Mouse (Mus musculus): ENCODE results near the gene Sema4d.

GRCm38 (mm10) chr13:51776160-51776737, 17.3 kb downstream of the Sema4d start:
- TF ChIP-seq CTCF (IDR thresholded peaks at IDR 0.05; ENCODE audit: low read depth, low read length) (no peak), GATA2 (IDR thresholded peaks at IDR 0.05; ENCODE audit: borderline replicate concordance, low read depth, low read length) (no peak), TAL1 (conservative IDR thresholded peaks at IDR 0.05; ENCODE audit: low read depth, low read length) (no peak), GATA1 (IDR thresholded peaks at IDR 0.05; ENCODE audit: borderline replicate concordance, low read length) (no peak), POLR2AphosphoS5 (IDR thresholded peaks at IDR 0.05; ENCODE audit: insufficient replicate concordance, low read depth, low read length) (no peak)

All from G1E (cell line).